In the genomic region with DNA sequence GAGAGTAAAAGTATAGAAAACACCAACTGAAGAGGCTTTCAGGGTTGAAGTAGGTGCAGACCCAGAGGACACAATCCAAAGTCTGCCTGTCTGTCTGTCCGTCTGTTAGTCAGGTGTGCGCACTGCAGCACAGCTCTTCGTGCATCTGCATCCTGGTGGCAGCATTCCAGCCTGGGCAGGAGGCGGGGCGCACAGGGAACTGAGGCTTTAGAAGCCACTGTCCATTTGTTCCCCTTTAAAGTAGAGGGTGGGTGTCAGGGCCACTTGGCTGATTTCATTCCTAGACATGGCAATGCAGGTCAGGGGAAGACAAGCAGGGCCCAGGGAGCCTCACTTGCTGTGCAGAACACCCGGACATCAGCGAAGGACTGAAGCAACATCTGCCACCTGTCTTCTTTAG, we compare ENCODE assay signal across 17 mouse cellular contexts.
"Had no signal": no experiment of that assay in that cellular context is flagged by ENCODE, and none has a peak within 500 bp of the region (broad histone marks: within the 10 kb centered on the region; RNA-seq: fewer than 3 reads in every experiment).

No protein-coding gene starts in this region.

- H3K4me3 ChIP-seq: neural tube, embryonic 12.5 days; neural tube, embryonic 13.5 days; neural tube, embryonic 15.5 days; stomach, embryonic 15.5 days had no signal

- H3K4me1 ChIP-seq: neural tube, embryonic 12.5 days; neural tube, embryonic 13.5 days; neural tube, embryonic 15.5 days; stomach, embryonic 15.5 days had no signal

- DNase-seq: retina, postnatal 1 day; right cerebral cortex, adult 18-20 months; right cerebral cortex, postnatal 14 days; right cerebral cortex, postnatal 25 days; right cerebral cortex, postnatal 4 days; spleen, adult 18-20 months; thymus, adult 18-20 months; thymus, adult 2 months; thymus, postnatal 14 days; thymus, postnatal 25 days; thymus, postnatal 36 days; thymus, postnatal 4 days had no signal

- H3K27ac ChIP-seq: neural tube, embryonic 12.5 days; neural tube, embryonic 13.5 days; neural tube, embryonic 15.5 days; stomach, embryonic 15.5 days; stomach, postnatal 0 days had no signal

- H3K27me3 ChIP-seq: neural tube, embryonic 12.5 days; neural tube, embryonic 13.5 days; neural tube, embryonic 15.5 days; stomach, embryonic 15.5 days had no signal

- H3K9me3 ChIP-seq: neural tube, embryonic 12.5 days; neural tube, embryonic 13.5 days; neural tube, embryonic 15.5 days; stomach, embryonic 15.5 days had no signal
